Comparison of ENCODE assay signal across 8 mouse cellular contexts in genomic region chr11:101442127-101442693, GRCm38 (mm10). TPM values are rescaled to one million over a fixed set of nuclear protein-coding genes. Genes with fewer than 3 reads are reported as not detected.
DNase-seq lines count a peak whose midpoint lies in the region; ATAC-seq lines count a peak whose summit lies in the region.

Gene Rpl27 (plus strand): TSS chr11:101442298.

- peaks cover 10% of the 10 kb centered on the region for H3K4me1 ChIP-seq in heart, embryonic 10.5 days
- H3K4me1 ChIP-seq in kidney, embryonic 15.5 days, result peaks cover 21% of the 10 kb centered on the region

- H3K27me3 ChIP-seq in heart, embryonic 10.5 days (ENCODE audit: insufficient read depth, poor library complexity, severe bottlenecking), result no peaks in the 10 kb centered on the region
- no peaks in the 10 kb centered on the region for H3K27me3 ChIP-seq in kidney, embryonic 15.5 days

- H3K4me3 ChIP-seq in heart, embryonic 10.5 days, result peak within 1 kb of the TSS; percentile 86
- H3K4me3 ChIP-seq in kidney, embryonic 15.5 days (replicated peaks), result peak within 1 kb of the TSS; percentile 87

- H3K4me2 ChIP-seq in kidney, embryonic 15.5 days, result peak within 1 kb of the TSS; percentile 81

- peak within 1 kb of the TSS; percentile 89 for H3K9ac ChIP-seq in kidney, embryonic 15.5 days

- under 1% methylated on average over 42 of the region's 42 CpGs for WGBS in heart, embryonic 10.5 days
- WGBS in kidney, embryonic 15.5 days, result 0% methylated on average over 42 of the region's 42 CpGs

- DNase-seq in B cell, adult 2 months, result peak; percentile 95 to 96
- DNase-seq in brain, adult 2 months (ENCODE audit: low read depth, low spot score), result peak; percentile 100
- peak; percentile 100 for DNase-seq in heart, embryonic 10.5 days (ENCODE audit: low spot score)
- DNase-seq in liver, result peak; percentile 99
- peak; percentile 94 to 95 for DNase-seq in spleen, postnatal 4 days (ENCODE audit: low spot score in 2 of 2)

- peaks cover 32% of the 10 kb centered on the region for H3K36me3 ChIP-seq in heart, embryonic 10.5 days
- H3K36me3 ChIP-seq in kidney, embryonic 15.5 days, result peaks cover 34% of the 10 kb centered on the region

- no peaks in the 10 kb centered on the region for H3K9me3 ChIP-seq in heart, embryonic 10.5 days
- H3K9me3 ChIP-seq in kidney, embryonic 15.5 days (replicated peaks), result no peaks in the 10 kb centered on the region

- peak within 1 kb of the TSS; percentile 97 for H3K27ac ChIP-seq in heart, embryonic 10.5 days
- H3K27ac ChIP-seq in kidney, embryonic 15.5 days, result peak within 1 kb of the TSS; percentile 93

- ATAC-seq in erythroblast, adult 5-6 weeks (replicated peaks; ENCODE audit: low FRiP score, poor library complexity, severe bottlenecking), result peak; percentile 98
- ATAC-seq in kidney, embryonic 15.5 days (replicated peaks; ENCODE audit: low FRiP score), result peak; percentile 98
- peak; percentile 100 for ATAC-seq in monocyte, adult 5-6 weeks (replicated peaks; ENCODE audit: insufficient number of reproducible peaks, low FRiP score, low TSS enrichment, poor library complexity, severe bottlenecking)

RNA-seq across cellular contexts. Expression of gene Rpl27, which starts in this region (rescaled TPM):
- 108 and 182 TPM in 2 replicates for total RNA-seq in erythroblast, adult 5-6 weeks (2015; ENCODE audit: low replicate concordance)
- total RNA-seq in erythroblast, adult 5-6 weeks (2017; ENCODE audit: low replicate concordance), result 176 and 239 TPM in 2 replicates
- 311 and 360 TPM in 2 replicates for polyA plus RNA-seq in heart, embryonic 10.5 days (2016; fragmentation: Nextera tagmentation; extraction: Ambion mirVana)
- polyA plus RNA-seq in kidney, embryonic 15.5 days (2015; fragmentation: Nextera tagmentation; extraction: Ambion mirVana), result 369 and 421 TPM in 2 replicates
- 465 to 1,168 TPM (median 1,010 TPM) in 3 replicates for total RNA-seq in monocyte, adult 5-6 weeks (2017)

Comparison
In these comparisons a context has a peak if more than half of its experiments do, and no peak if none do; other contexts are left out.
1. Peak in every context shown above with its lines: DNase-seq, ATAC-seq, H3K4me3 ChIP-seq and H3K27ac ChIP-seq.